Mouse (Mus musculus): ENCODE results near the gene Ptpru. TPM values are rescaled to one million over a fixed set of nuclear protein-coding genes. Genes with fewer than 3 reads are reported as not detected.

Gene Ptpru
- total and polyA plus RNA-seq, 3 experiments: 0.38 TPM; not detected in 2

DNA sequence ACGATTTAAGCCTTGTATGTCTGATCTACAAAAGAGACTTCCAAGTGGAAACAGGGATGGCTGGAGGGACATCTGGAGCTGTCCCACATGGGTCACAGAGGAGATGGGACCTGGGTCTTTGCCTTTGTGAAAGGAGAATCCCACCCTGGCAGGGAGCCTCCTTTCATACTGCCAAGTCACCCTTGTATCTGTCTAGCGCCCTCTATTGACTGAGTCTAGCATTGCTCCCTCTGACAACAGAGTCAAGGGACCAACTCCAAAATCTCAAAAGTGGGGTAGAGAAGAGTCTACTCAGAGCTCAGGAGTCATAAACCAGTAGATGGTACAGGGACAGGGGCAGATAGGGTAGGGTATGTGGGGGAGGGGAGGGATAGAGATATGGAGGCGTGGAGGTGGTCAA lies 74.6 kb downstream of the Ptpru start:
- Histone ChIP-seq H3K4me1 (ENCODE audit: control insufficient read depth in 1 of 2, insufficient read depth in 2 of 2) (no peaks in the 10 kb centered on the region), H3K9me3 (replicated peaks; ENCODE audit: low read length) (peaks cover 3% of the 10 kb centered on the region)
- dilution Hi-C loops (cut with MboI; ENCODE audit: extremely low pct_ligation_motif_present, extremely low pct_unique_long_range_greater_than_20kb, low sequenced_read_pairs): no loop called here

DNA sequence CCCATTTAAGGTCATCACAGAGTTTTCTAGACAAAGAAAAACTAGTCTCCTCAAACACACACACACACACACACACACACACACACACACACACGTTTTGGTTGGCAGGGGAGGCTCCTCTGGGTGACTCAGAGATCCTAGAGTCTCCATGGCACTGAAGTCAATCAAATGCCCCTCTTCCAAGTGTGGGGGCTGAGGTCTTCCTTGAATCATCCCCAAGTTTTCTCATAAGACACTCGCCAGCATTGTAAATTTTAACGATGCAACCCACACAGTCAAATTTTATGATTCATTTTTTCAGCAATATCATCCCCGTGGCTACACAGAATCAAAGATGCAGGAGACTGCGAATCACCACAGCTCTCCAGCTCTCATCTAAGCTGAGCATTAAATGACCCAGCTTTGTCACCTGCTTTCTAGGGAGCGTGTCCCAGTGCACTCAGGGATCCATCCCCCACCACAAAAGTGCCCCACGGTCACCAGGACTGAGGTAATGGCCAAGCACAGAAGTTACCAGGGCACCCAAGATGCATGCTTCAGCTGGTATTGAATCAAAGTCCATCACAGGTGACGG lies 75.8 kb downstream of the Ptpru start:
- Histone ChIP-seq H3K9me3 (replicated peaks; ENCODE audit: low read length) (no peaks in the 10 kb centered on the region), H3K79me2 (replicated peaks; ENCODE audit: control insufficient read depth, extremely low read depth, insufficient read depth, poor library complexity, severe bottlenecking) (no peaks in the 10 kb centered on the region), H3K4me3 (replicated peaks in 1 of 3; ENCODE audit: low read depth in 2 of 3, low read length in 2 of 3, poor library complexity in 1 of 3) (no peak overlapping the region), H3K4me1 (ENCODE audit: control insufficient read depth in 1 of 2, insufficient read depth in 2 of 2) (no peaks in the 10 kb centered on the region), H3K27ac (ENCODE audit: insufficient read depth, low read depth) (no peak overlapping the region), H3K36me3 (replicated peaks in 1 of 2; ENCODE audit: control insufficient read depth in 1 of 2, insufficient read depth in 1 of 2, low read length in 1 of 2) (no peaks in the 10 kb centered on the region), H3K4me2 (ENCODE audit: insufficient read depth, low read depth, poor library complexity, severe bottlenecking) (no peak overlapping the region), H3K9ac (ENCODE audit: insufficient read depth, low read depth) (no peak overlapping the region), H3K27me3 (replicated peaks) (peaks cover 78% of the 10 kb centered on the region)
- TF ChIP-seq POLR2AphosphoS2 (IDR thresholded peaks at IDR 0.05; ENCODE audit: low read depth, low read length) (no peak), MYC (IDR thresholded peaks at IDR 0.05; ENCODE audit: low read depth, low read length) (no peak), MAZ (IDR thresholded peaks at IDR 0.05; ENCODE audit: low read depth, low read length) (no peak), NELFE (IDR thresholded peaks at IDR 0.05; ENCODE audit: low read depth, low read length) (no peak), SIN3A (IDR thresholded peaks at IDR 0.05; ENCODE audit: low read length) (no peak), JUND (conservative IDR thresholded peaks at IDR 0.05; ENCODE audit: low read depth, low read length) (no peak), MAFK (IDR thresholded peaks at IDR 0.05; ENCODE audit: insufficient replicate concordance, low read length) (no peak), E2F4 (IDR thresholded peaks at IDR 0.05; ENCODE audit: insufficient replicate concordance, low read depth, low read length) (no peak), MAX (IDR thresholded peaks at IDR 0.05; ENCODE audit: low read length) (no peak), UBTF (IDR thresholded peaks at IDR 0.05; ENCODE audit: low read depth, low read length) (no peak), ETS1 (conservative IDR thresholded peaks at IDR 0.05; ENCODE audit: low read depth, low read length) (no peak), ELF1 (IDR thresholded peaks at IDR 0.05; ENCODE audit: low read depth, low read length) (no peak)
- DNase-seq (ENCODE audit: extremely low read depth): no peak
- in situ Hi-C loops (cut with MboI; ENCODE audit: low pct_ligation_motif_present, low pct_unique_long_range_greater_than_20kb, low sequenced_read_pairs) (no loop called here), dilution Hi-C loops (cut with MboI; ENCODE audit: extremely low pct_ligation_motif_present, extremely low pct_unique_long_range_greater_than_20kb, low sequenced_read_pairs) (no loop called here)

More for the DNA sequence above, 74.6 kb downstream of the Ptpru start:
- Histone ChIP-seq H3K9ac (ENCODE audit: insufficient read depth, low read depth) (no peak overlapping the region), H3K4me3 (replicated peaks in 1 of 3; ENCODE audit: low read depth in 2 of 3, low read length in 2 of 3, poor library complexity in 1 of 3) (no peak overlapping the region), H3K27ac (ENCODE audit: insufficient read depth, low read depth) (no peak overlapping the region), H3K4me2 (ENCODE audit: insufficient read depth, low read depth, poor library complexity, severe bottlenecking) (no peak overlapping the region), H3K27me3 (replicated peaks) (peaks cover 82% of the 10 kb centered on the region), H3K79me2 (replicated peaks; ENCODE audit: control insufficient read depth, extremely low read depth, insufficient read depth, poor library complexity, severe bottlenecking) (no peaks in the 10 kb centered on the region), H3K36me3 (replicated peaks in 1 of 2; ENCODE audit: control insufficient read depth in 1 of 2, insufficient read depth in 1 of 2, low read length in 1 of 2) (no peaks in the 10 kb centered on the region)
- DNase-seq (ENCODE audit: extremely low read depth): peak; percentile 22
- in situ Hi-C loops (cut with MboI; ENCODE audit: low pct_ligation_motif_present, low pct_unique_long_range_greater_than_20kb, low sequenced_read_pairs): no loop called here
- no peak for TF ChIP-seq JUND (conservative IDR thresholded peaks at IDR 0.05; ENCODE audit: low read depth, low read length)
- peak; percentile 33 to 52; a peak in 3 of 4 replicates for TF ChIP-seq CTCF (conservative IDR thresholded peaks at IDR 0.05 in 1 of 2, IDR thresholded peaks at IDR 0.05 in 1 of 2; ENCODE audit: low read depth in 2 of 2, low read length in 2 of 2)
